Mouse (Mus musculus): Measurements from ENCODE around the gene Cercam. TPM values are rescaled to one million over a fixed set of nuclear protein-coding genes. Genes with fewer than 3 reads are reported as not detected.

Cercam gene
- polyA plus RNA-seq, 1 experiment from 2014 or later: 21.2 TPM

DNA sequence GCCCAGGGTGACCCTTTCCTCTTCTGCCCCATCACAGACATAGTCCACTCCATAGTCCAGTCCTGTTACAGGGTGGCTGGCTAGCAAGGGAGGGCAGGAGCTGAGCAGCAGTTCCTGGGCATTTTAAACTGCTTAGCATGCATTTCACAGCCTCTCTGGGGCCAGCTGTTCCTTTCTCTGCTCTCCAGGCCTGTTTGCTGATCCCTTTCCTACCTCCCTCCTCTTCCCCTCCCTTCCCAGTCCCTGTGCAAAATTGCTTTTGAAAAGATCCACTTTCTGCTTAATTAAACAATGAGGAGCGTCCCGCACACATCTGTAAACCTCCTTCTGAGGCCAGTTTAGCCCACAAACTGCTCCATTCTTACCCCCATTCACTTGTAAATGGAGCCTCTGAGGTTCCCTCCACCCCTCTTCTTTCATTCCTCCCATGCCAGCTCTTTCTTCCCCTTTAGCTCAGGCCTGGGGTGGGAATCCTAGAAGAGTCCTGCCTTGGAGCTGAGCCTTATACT lies 33.5 kb upstream of the Cercam start:
- no peaks in the 10 kb centered on the region for H3K9me3 ChIP-seq (replicated peaks; ENCODE audit: control insufficient read depth, low read length, poor library complexity, severe bottlenecking)
- H3K9ac ChIP-seq (ENCODE audit: low read depth, low read length): no peak overlapping the region
- peaks cover 7% of the 10 kb centered on the region; the same call in 1 of the 2 replicates for H3K4me1 ChIP-seq (ENCODE audit: control insufficient read depth, insufficient read depth, low read length)
- no peaks in the 10 kb centered on the region; the same call in 1 of the 2 replicates for H3K36me3 ChIP-seq (ENCODE audit: control insufficient read depth, insufficient read depth, low read length)
- H3K4me2 ChIP-seq (ENCODE audit: low read length): no peak overlapping the region
- H3K4me3 ChIP-seq (ENCODE audit: low read depth, low read length): no peak overlapping the region
- no peaks in the 10 kb centered on the region for H3K27me3 ChIP-seq (ENCODE audit: control insufficient read depth, insufficient read depth, low read depth, low read length)
- peak; percentile 34; the same call in 1 of the 2 replicates for ATAC-seq
- H3K27ac ChIP-seq (ENCODE audit: low read length): no peak overlapping the region
- 5% methylated on average over 2 of the region's 2 CpGs for WGBS

DNA sequence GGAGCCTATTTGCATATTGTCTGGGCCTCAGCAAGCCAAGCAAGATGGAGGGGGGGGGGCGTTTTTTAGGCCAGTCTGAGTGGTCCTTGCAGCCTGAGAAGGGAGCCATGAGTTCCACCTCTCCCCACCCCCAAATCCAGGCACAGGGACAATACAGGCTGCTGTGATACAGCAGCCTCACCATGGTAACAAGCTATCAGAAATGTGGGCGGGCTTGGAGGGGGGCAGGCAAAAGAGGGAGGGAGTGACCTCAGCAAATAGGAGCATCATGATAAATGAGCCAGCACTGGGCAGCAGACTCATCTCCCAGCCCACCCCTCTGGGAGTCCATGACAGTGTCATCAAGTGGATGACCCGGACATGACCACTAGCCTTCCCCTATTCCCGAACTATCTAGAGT lies 29.5 kb upstream of the Cercam start:
- Histone ChIP-seq H3K4me1 (ENCODE audit: control insufficient read depth, insufficient read depth, low read length) (peaks cover 13% of the 10 kb centered on the region; the same call in 1 of the 2 replicates), H3K27me3 (ENCODE audit: control insufficient read depth, insufficient read depth, low read depth, low read length) (no peaks in the 10 kb centered on the region; the same call in 1 of the 2 replicates), H3K4me3 (ENCODE audit: low read depth, low read length) (no peak overlapping the region), H3K9me3 (replicated peaks; ENCODE audit: control insufficient read depth, low read length, poor library complexity, severe bottlenecking) (no peaks in the 10 kb centered on the region), H3K27ac (ENCODE audit: low read length) (peak overlapping the region; percentile 41; the same call in 1 of the 2 replicates), H3K9ac (ENCODE audit: low read depth, low read length) (peak overlapping the region; percentile 6; the same call in 1 of the 2 replicates), H3K4me2 (ENCODE audit: low read length) (no peak overlapping the region), H3K36me3 (ENCODE audit: control insufficient read depth, insufficient read depth, low read length) (peaks cover 3% of the 10 kb centered on the region; the same call in 1 of the 2 replicates)
- ATAC-seq: peak; percentile 43; the same call in 1 of the 2 replicates
- 19% methylated on average over 4 of the region's 4 CpGs for WGBS

DNA sequence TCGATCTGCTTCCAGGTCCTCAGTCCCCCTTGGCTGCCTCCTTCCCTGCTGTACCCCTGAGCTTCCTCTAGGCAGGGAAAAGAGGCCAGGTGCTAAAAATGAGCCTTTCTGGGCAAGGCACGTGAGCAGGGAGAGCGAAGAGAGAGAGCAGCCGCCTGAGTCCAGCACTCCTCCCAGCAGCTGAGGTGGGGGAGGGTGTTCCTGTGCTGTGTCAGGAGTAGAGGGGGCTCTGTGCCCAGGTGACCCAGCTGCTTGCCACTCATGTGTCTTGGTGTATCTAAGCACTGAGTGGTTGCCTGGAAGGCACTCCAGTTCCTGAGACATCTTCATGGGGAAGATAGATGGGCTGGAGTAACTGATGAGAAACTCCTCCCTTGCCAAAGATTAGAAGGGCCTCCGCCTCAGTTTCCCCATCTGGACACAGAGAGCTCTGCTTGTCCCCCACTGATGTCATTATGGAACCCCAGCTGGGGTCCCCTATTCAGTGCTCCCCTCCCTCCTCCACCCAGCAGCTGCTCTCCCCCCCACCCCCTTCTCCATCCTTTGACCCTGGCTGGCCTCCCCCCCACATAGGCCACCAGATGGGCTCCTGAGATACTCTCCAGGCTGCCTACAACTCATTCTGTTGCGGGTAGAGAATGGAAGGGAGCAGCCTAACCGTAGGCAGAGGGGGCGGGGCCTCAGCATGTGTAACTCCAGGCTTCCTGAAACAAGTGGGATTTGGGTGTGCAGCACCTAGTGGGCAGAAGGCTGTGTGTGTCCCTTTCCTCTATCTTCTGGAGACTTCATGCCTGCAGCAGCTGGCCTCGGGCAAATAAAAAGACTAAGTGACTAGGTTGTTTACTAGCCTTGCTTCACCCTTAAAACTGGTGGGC lies 25.5 kb upstream of the Cercam start:
- Histone ChIP-seq H3K27ac (ENCODE audit: low read length) (no peak overlapping the region), H3K4me3 (ENCODE audit: low read depth, low read length) (no peak overlapping the region), H3K9me3 (replicated peaks; ENCODE audit: control insufficient read depth, low read length, poor library complexity, severe bottlenecking) (no peaks in the 10 kb centered on the region), H3K4me2 (ENCODE audit: low read length) (no peak overlapping the region), H3K9ac (ENCODE audit: low read depth, low read length) (0 out of 2 replicates have a peak overlapping the region, but pooled peaks have one; percentile 12), H3K4me1 (ENCODE audit: control insufficient read depth, insufficient read depth, low read length) (peaks cover 29% of the 10 kb centered on the region; the same call in 1 of the 2 replicates), H3K36me3 (ENCODE audit: control insufficient read depth, insufficient read depth, low read length) (peaks cover 3% of the 10 kb centered on the region; the same call in 1 of the 2 replicates), H3K27me3 (ENCODE audit: control insufficient read depth, insufficient read depth, low read depth, low read length) (no peaks in the 10 kb centered on the region; the same call in 1 of the 2 replicates)
- no peak for ATAC-seq
- WGBS: 35% methylated on average over 9 of the region's 9 CpGs

DNA sequence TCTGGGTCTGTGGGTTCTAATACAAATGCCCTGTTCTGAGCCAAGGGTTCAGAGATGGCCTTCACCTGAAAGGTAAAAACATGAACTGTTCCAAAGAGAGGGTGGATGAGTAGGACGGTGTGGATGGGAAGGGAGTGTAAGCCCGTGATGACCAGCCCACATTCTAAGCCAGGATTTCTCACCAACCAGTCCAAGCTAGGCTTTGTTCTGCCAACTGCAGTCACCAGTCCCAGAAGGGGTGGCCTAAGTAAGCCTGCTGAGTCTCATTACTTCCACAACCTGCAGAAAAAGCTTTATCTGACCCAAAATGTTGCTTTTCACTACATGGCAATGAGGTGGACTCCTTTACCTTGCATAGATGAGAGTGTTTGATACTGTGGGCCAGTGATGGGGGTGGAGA lies 24.8 kb upstream of the Cercam start:
- Histone ChIP-seq H3K27me3 (ENCODE audit: control insufficient read depth, insufficient read depth, low read depth, low read length) (no peaks in the 10 kb centered on the region; the same call in 1 of the 2 replicates), H3K4me2 (ENCODE audit: low read length) (no peak overlapping the region), H3K36me3 (ENCODE audit: control insufficient read depth, insufficient read depth, low read length) (peaks cover 3% of the 10 kb centered on the region; the same call in 1 of the 2 replicates), H3K4me1 (ENCODE audit: control insufficient read depth, insufficient read depth, low read length) (peaks cover 26% of the 10 kb centered on the region; the same call in 1 of the 2 replicates), H3K27ac (ENCODE audit: low read length) (no peak overlapping the region), H3K9ac (ENCODE audit: low read depth, low read length) (no peak overlapping the region), H3K4me3 (ENCODE audit: low read depth, low read length) (no peak overlapping the region), H3K9me3 (replicated peaks; ENCODE audit: control insufficient read depth, low read length, poor library complexity, severe bottlenecking) (no peaks in the 10 kb centered on the region)
- no peak for ATAC-seq
- WGBS: 38% methylated on average over 2 of the region's 2 CpGs

DNA sequence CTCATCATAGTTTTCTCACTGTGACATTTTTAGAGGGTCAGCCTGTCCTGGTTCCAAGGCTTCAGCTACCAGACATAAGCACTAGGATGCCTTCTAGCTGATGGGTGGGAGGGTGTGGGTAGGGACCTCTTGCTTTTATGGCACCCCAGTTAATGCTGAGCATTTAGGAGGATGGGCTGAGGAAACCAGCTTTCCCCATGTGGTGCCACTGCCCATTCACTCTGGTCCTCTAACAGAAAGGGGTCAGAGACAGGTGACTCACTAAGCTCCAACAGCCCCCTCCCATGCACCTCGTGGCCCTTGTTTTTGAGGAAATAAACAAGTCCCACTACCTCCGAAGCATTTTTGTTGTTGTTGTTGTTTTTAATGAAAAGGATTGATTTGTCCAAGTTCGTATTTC lies 24.3 kb upstream of the Cercam start:
- Histone ChIP-seq H3K27me3 (ENCODE audit: control insufficient read depth, insufficient read depth, low read depth, low read length) (no peaks in the 10 kb centered on the region; the same call in 1 of the 2 replicates), H3K4me3 (ENCODE audit: low read depth, low read length) (peak overlapping the region; percentile 51), H3K27ac (ENCODE audit: low read length) (no peak overlapping the region), H3K9me3 (replicated peaks; ENCODE audit: control insufficient read depth, low read length, poor library complexity, severe bottlenecking) (no peaks in the 10 kb centered on the region), H3K36me3 (ENCODE audit: control insufficient read depth, insufficient read depth, low read length) (peaks cover 3% of the 10 kb centered on the region; the same call in 1 of the 2 replicates), H3K9ac (ENCODE audit: low read depth, low read length) (peak overlapping the region; percentile 78; the same call in 1 of the 2 replicates), H3K4me1 (ENCODE audit: control insufficient read depth, insufficient read depth, low read length) (peaks cover 22% of the 10 kb centered on the region; the same call in 1 of the 2 replicates), H3K4me2 (ENCODE audit: low read length) (peak overlapping the region; percentile 65)
- WGBS: 10% methylated on average over 3 of the region's 3 CpGs
- ATAC-seq: no peak

DNA sequence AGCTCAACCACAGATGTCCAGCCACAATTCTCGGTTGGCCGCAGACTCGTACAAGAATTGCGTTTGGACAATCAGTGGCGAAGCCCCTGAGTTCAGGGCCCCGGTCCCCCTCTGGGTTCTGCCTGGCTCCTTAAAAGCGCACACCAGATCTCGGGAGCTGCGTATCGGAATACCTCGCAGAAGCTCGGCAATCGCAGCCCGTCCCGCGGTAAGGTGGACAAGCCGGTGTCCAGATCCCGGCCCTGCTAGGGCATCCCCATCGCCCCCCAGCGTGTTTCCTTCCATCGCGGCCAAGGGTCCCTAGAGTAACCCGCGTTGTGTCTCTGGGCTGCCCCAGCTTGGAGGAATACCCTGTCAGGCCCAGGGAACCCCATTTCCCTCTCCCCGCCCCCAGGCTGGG lies 23.3 kb upstream of the Cercam start:
- ATAC-seq: no peak
- Histone ChIP-seq H3K4me2 (ENCODE audit: low read length) (peak overlapping the region; percentile 65), H3K4me3 (ENCODE audit: low read depth, low read length) (peak overlapping the region; percentile 51), H3K27me3 (ENCODE audit: control insufficient read depth, insufficient read depth, low read depth, low read length) (no peaks in the 10 kb centered on the region; the same call in 1 of the 2 replicates), H3K9me3 (replicated peaks; ENCODE audit: control insufficient read depth, low read length, poor library complexity, severe bottlenecking) (no peaks in the 10 kb centered on the region), H3K4me1 (ENCODE audit: control insufficient read depth, insufficient read depth, low read length) (peaks cover 22% of the 10 kb centered on the region; the same call in 1 of the 2 replicates), H3K36me3 (ENCODE audit: control insufficient read depth, insufficient read depth, low read length) (peaks cover 3% of the 10 kb centered on the region; the same call in 1 of the 2 replicates), H3K27ac (ENCODE audit: low read length) (peak overlapping the region; percentile 77), H3K9ac (ENCODE audit: low read depth, low read length) (peak overlapping the region; percentile 78)
- 2% methylated on average over 25 of the region's 25 CpGs for WGBS

DNA sequence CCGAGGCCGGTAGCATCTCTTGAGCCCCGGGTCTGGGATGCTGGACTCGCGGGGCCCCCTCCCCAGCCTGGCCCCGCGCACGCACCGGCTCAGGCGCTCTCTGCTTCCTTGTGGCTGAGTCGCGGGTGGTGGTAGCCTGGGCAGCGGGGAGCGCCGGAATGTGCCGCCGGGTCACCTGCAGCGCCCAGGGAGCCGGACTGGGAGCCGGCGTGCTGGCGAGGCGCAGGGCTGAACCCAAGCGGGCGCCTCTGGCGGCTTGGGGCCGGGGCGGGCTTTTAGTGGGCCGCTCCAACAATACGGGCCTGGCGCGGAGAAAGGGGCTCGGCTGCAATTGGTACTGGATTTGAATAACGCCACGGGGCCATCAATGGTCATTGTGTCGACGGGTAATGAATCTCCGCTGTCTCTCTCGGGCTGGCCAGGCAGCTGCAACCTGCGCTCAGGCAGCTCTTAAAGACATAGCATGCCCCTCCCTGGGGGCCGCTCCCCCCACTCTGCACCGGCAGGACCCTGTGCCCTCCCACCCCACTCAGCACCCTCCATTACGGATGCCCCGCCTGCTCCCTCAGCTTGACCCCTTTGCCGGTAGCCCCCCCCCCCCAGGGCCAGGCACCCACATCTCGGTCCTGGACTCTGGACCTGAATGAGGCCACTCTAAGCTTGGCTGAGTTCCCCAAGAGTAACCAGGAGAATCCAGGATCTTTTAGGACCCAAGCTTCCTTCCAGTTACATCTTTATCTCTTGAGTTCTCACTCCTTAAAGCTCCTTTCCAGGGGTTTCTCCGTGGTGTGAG lies 22.7 kb upstream of the Cercam start:
- Histone ChIP-seq H3K9ac (ENCODE audit: low read depth, low read length) (peak overlapping the region; percentile 78), H3K9me3 (replicated peaks; ENCODE audit: control insufficient read depth, low read length, poor library complexity, severe bottlenecking) (no peaks in the 10 kb centered on the region), H3K4me3 (ENCODE audit: low read depth, low read length) (peak overlapping the region; percentile 51), H3K27ac (ENCODE audit: low read length) (peak overlapping the region; percentile 77), H3K4me2 (ENCODE audit: low read length) (peak overlapping the region; percentile 65), H3K4me1 (ENCODE audit: control insufficient read depth, insufficient read depth, low read length) (peaks cover 22% of the 10 kb centered on the region; the same call in 1 of the 2 replicates), H3K36me3 (ENCODE audit: control insufficient read depth, insufficient read depth, low read length) (peaks cover 3% of the 10 kb centered on the region; the same call in 1 of the 2 replicates), H3K27me3 (ENCODE audit: control insufficient read depth, insufficient read depth, low read depth, low read length) (no peaks in the 10 kb centered on the region; the same call in 1 of the 2 replicates)
- ATAC-seq: peak; percentile 71
- 2% methylated on average over 44 of the region's 47 CpGs for WGBS

DNA sequence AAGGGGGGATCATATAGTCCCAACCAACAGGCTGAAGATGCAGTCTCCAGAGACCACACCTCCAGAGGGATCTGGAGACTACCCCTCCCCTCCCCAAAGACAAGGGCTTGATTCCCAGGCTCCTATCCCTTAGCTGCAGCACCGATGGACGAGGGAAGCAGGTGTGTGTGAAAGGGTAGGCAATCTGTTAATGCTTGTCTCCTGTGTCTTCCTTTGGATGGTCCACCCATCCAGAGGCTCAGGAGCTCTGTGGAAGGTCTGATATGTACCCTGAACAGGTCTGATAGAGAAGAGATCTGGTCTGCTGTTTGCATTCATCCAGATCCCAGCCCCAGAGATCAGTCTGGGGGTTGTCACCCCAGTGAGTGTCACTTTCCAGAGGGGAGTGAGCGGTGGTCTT lies 22.1 kb upstream of the Cercam start:
- Histone ChIP-seq H3K9ac (ENCODE audit: low read depth, low read length) (peak overlapping the region; percentile 7; the same call in 1 of the 2 replicates), H3K4me3 (ENCODE audit: low read depth, low read length) (peak overlapping the region; percentile 51), H3K9me3 (replicated peaks; ENCODE audit: control insufficient read depth, low read length, poor library complexity, severe bottlenecking) (no peaks in the 10 kb centered on the region), H3K27ac (ENCODE audit: low read length) (no peak overlapping the region), H3K4me1 (ENCODE audit: control insufficient read depth, insufficient read depth, low read length) (peaks cover 22% of the 10 kb centered on the region; the same call in 1 of the 2 replicates), H3K4me2 (ENCODE audit: low read length) (peak overlapping the region; percentile 65), H3K27me3 (ENCODE audit: control insufficient read depth, insufficient read depth, low read depth, low read length) (no peaks in the 10 kb centered on the region; the same call in 1 of the 2 replicates), H3K36me3 (ENCODE audit: control insufficient read depth, insufficient read depth, low read length) (peaks cover 3% of the 10 kb centered on the region; the same call in 1 of the 2 replicates)
- ATAC-seq: no peak
- 32% methylated on average over 3 of the region's 3 CpGs for WGBS

Measured in midbrain, embryonic 16.5 days (tissue).